Mouse (Mus musculus): ENCODE measurements around the gene Pbxip1.

DNA sequence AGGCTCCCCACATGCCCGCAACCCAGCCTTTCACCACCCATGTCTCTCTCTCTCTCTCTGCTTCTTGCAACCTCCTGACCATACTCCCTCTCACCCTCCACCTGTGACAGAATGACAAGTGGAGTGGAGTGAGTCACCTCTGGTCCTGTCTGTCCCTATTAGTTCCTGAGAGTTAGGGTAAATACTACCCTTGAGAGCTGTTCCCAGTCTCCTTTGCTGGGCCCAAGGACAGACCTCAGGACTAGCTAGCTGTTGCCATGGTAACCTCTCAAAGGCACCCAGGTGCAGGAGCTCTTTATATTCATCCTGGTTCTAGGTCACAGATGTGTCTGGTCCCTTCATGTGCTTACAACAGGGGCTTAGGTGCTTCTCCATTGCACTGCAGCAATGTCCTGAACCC, 15.4 kb downstream of the Pbxip1 start:
- TF ChIP-seq POLR2A (IDR thresholded peaks at IDR 0.05; ENCODE audit: borderline replicate concordance, extremely low read depth, low read depth, low read length) (no peak), CTCF (IDR thresholded peaks at IDR 0.05; ENCODE audit: insufficient read depth, low read length) (no peak)
